Mouse (Mus musculus): ENCODE measurements around the gene Vps13d. TPM values are rescaled to one million over a fixed set of nuclear protein-coding genes. Genes with fewer than 3 reads are reported as not detected.

Vps13d gene
- total and polyA plus RNA-seq, 2 experiments from 2014 or later = 7.8 to 35.3 TPM

- ATAC-seq (no peak), DNase-seq (ENCODE audit: low spot score) (no peak)
- Histone ChIP-seq H3K27me3 (ENCODE audit: insufficient read depth, low read length) (no peaks in the 10 kb centered on the region), H3K27ac (no peak overlapping the region), H3K9me3 (ENCODE audit: low read length) (no peaks in the 10 kb centered on the region), H3K4me1 (ENCODE audit: insufficient read depth, low read length) (no peaks in the 10 kb centered on the region; the same call in 1 of the 2 replicates), H3K4me3 (ENCODE audit: low read length) (no peak overlapping the region), H3K36me3 (ENCODE audit: insufficient read depth, low read length) (peaks cover 6% of the 10 kb centered on the region; the same call in 1 of the 2 replicates), H3K9ac (replicated peaks; ENCODE audit: low read length) (no peak overlapping the region), H3K4me2 (ENCODE audit: low read depth, low read length) (no peak overlapping the region)
- 73% methylated on average over 2 of the region's 2 CpGs for WGBS
- TF ChIP-seq CTCF (IDR thresholded peaks at IDR 0.05; ENCODE audit: low read depth) = no peak
These were observed 214.7 kb downstream of the Vps13d start for GRCm38 (mm10) chr4:144980110-144980509.

DNA sequence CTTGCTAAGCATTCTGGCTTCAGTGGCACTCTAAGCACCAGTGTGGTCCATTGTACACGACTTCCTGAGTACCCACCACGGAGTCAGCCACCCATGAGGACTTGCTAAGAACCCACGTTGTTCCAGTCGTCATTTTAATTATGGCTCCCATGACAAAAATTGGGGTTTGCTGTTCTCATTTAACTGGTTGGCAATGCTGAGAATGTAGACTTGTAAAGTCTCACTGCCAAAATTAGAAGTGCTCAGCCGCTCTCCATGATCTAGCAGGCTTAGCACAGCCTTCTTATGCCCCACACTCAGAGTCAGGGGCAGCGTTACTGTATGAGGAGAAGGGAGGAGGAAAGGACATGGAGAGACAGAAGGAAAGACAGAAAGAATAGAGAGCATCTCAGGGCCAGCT is 216.8 kb downstream of the Vps13d start:
- no peak for ATAC-seq
- no peaks in the 10 kb centered on the region for H3K27me3 ChIP-seq (ENCODE audit: insufficient read depth, low read length)
- no peak overlapping the region for H3K27ac ChIP-seq
- WGBS = 72% methylated on average over 6 of the region's 6 CpGs
- H3K4me2 ChIP-seq (ENCODE audit: low read depth, low read length) = no peak overlapping the region
- no peak overlapping the region for H3K9ac ChIP-seq (replicated peaks; ENCODE audit: low read length)
- no peak for DNase-seq (ENCODE audit: low spot score)
- no peaks in the 10 kb centered on the region; the same call in 1 of the 2 replicates for H3K4me1 ChIP-seq (ENCODE audit: insufficient read depth, low read length)
- no peak overlapping the region for H3K4me3 ChIP-seq (ENCODE audit: low read length)
- TF ChIP-seq CTCF (IDR thresholded peaks at IDR 0.05; ENCODE audit: low read depth) = no peak
- peaks cover 6% of the 10 kb centered on the region; the same call in 1 of the 2 replicates for H3K36me3 ChIP-seq (ENCODE audit: insufficient read depth, low read length)
- H3K9me3 ChIP-seq (ENCODE audit: low read length) = no peaks in the 10 kb centered on the region

GRCm38 (mm10) chr4:144977057-144977456 is 217.7 kb downstream of the Vps13d start:
- H3K27ac ChIP-seq = no peak overlapping the region
- TF ChIP-seq CTCF (IDR thresholded peaks at IDR 0.05; ENCODE audit: low read depth) = no peak
- 61% methylated on average over 1 of the region's 1 CpGs for WGBS
- DNase-seq (ENCODE audit: low spot score) (no peak), ATAC-seq (no peak)
- H3K9ac ChIP-seq (replicated peaks; ENCODE audit: low read length) = no peak overlapping the region
- no peak overlapping the region for H3K4me2 ChIP-seq (ENCODE audit: low read depth, low read length)
- H3K36me3 ChIP-seq (ENCODE audit: insufficient read depth, low read length) = peaks cover 6% of the 10 kb centered on the region; the same call in 1 of the 2 replicates
- no peaks in the 10 kb centered on the region for H3K9me3 ChIP-seq (ENCODE audit: low read length)
- H3K4me3 ChIP-seq (ENCODE audit: low read length) = no peak overlapping the region
- no peaks in the 10 kb centered on the region for H3K27me3 ChIP-seq (ENCODE audit: insufficient read depth, low read length)
- no peaks in the 10 kb centered on the region; the same call in 1 of the 2 replicates for H3K4me1 ChIP-seq (ENCODE audit: insufficient read depth, low read length)

GRCm38 (mm10) chr4:144975505-144975904 is 219.3 kb downstream of the Vps13d start:
- Histone ChIP-seq H3K4me3 (ENCODE audit: low read length) (no peak overlapping the region), H3K36me3 (ENCODE audit: insufficient read depth, low read length) (peaks cover 6% of the 10 kb centered on the region; the same call in 1 of the 2 replicates), H3K27ac (no peak overlapping the region), H3K9me3 (ENCODE audit: low read length) (no peaks in the 10 kb centered on the region), H3K4me2 (ENCODE audit: low read depth, low read length) (no peak overlapping the region), H3K9ac (replicated peaks; ENCODE audit: low read length) (no peak overlapping the region), H3K27me3 (ENCODE audit: insufficient read depth, low read length) (no peaks in the 10 kb centered on the region), H3K4me1 (ENCODE audit: insufficient read depth, low read length) (no peaks in the 10 kb centered on the region)
- no peak for TF ChIP-seq CTCF (IDR thresholded peaks at IDR 0.05; ENCODE audit: low read depth)
- DNase-seq (ENCODE audit: low spot score) (no peak), ATAC-seq (no peak)
- 64% methylated on average over 2 of the region's 2 CpGs for WGBS

DNA sequence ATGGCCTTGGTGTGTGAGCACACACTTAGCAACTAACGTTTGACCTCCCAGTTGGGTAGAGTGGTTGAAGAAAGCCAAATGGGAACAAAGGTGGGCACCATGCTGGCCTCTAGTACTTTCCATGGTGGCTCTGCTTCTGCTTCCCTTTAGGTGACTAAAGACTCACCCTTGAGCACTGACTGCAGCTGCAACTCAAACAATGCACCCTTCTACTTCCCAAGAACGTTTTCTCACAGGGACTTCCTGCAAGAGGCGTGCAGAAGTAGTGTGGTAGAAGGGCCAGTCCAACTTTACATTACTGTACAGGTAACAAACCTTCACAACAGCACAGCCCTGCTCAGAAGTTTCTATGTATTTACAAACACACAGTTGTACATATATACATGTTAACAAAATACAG is 220.3 kb downstream of the Vps13d start:
- no peak overlapping the region for H3K9ac ChIP-seq (replicated peaks; ENCODE audit: low read length)
- 71% methylated on average over 3 of the region's 3 CpGs for WGBS
- ATAC-seq (no peak), DNase-seq (ENCODE audit: low spot score) (no peak)
- no peaks in the 10 kb centered on the region for H3K4me1 ChIP-seq (ENCODE audit: insufficient read depth, low read length)
- no peak for TF ChIP-seq CTCF (IDR thresholded peaks at IDR 0.05; ENCODE audit: low read depth)
- no peak overlapping the region for H3K4me2 ChIP-seq (ENCODE audit: low read depth, low read length)
- H3K4me3 ChIP-seq (ENCODE audit: low read length) = no peak overlapping the region
- H3K27ac ChIP-seq = no peak overlapping the region
- no peaks in the 10 kb centered on the region for H3K27me3 ChIP-seq (ENCODE audit: insufficient read depth, low read length)
- no peaks in the 10 kb centered on the region for H3K9me3 ChIP-seq (ENCODE audit: low read length)
- H3K36me3 ChIP-seq (ENCODE audit: insufficient read depth, low read length) = peaks cover 6% of the 10 kb centered on the region; the same call in 1 of the 2 replicates

GRCm38 (mm10) chr4:144972948-144973720 is 221.7 kb downstream of the Vps13d start:
- DNase-seq (ENCODE audit: low spot score) = peak; percentile 75

DNA sequence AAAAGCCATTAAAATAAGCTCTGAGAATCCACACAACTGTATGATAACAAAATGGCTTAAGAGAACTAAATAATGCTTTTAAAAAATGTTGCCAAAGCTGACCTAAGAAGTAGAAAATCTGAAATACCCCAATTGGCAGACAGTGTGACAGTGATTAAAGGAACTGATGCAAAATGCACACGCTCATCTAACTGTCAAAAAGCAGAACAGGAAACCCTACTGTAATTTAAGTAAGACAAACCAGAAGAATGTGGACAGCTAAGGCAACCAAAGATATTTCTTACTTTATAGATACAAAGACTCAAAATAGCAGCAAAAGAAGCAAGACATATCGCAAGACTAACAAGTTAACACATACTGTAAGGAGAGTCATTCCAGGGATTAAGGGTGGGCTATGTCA is 223.8 kb downstream of the Vps13d start:
- no peak for TF ChIP-seq CTCF (IDR thresholded peaks at IDR 0.05; ENCODE audit: low read depth)
- H3K4me2 ChIP-seq (ENCODE audit: low read depth, low read length) = no peak overlapping the region
- no peak overlapping the region for H3K4me3 ChIP-seq (ENCODE audit: low read length)
- no peak overlapping the region for H3K27ac ChIP-seq
- no peaks in the 10 kb centered on the region for H3K4me1 ChIP-seq (ENCODE audit: insufficient read depth, low read length)
- peaks cover 2% of the 10 kb centered on the region; the same call in 1 of the 2 replicates for H3K36me3 ChIP-seq (ENCODE audit: insufficient read depth, low read length)
- no peak for ATAC-seq
- no peaks in the 10 kb centered on the region for H3K27me3 ChIP-seq (ENCODE audit: insufficient read depth, low read length)
- 97% methylated on average over 2 of the region's 2 CpGs for WGBS
- no peak for DNase-seq (ENCODE audit: low spot score)
- no peaks in the 10 kb centered on the region for H3K9me3 ChIP-seq (ENCODE audit: low read length)
- no peak overlapping the region for H3K9ac ChIP-seq (replicated peaks; ENCODE audit: low read length)

More at GRCm38 (mm10) chr4:144972948-144973720, 221.7 kb downstream of the Vps13d start:
- H3K4me1 ChIP-seq (ENCODE audit: insufficient read depth, low read length) = no peaks in the 10 kb centered on the region
- H3K9ac ChIP-seq (replicated peaks; ENCODE audit: low read length) = no peak overlapping the region
- H3K4me3 ChIP-seq (ENCODE audit: low read length) = no peak overlapping the region
- ATAC-seq = peak; percentile 76
- TF ChIP-seq CTCF (IDR thresholded peaks at IDR 0.05; ENCODE audit: low read depth) = no peak
- no peaks in the 10 kb centered on the region for H3K9me3 ChIP-seq (ENCODE audit: low read length)
- H3K36me3 ChIP-seq (ENCODE audit: insufficient read depth, low read length) = peaks cover 6% of the 10 kb centered on the region; the same call in 1 of the 2 replicates
- no peak overlapping the region for H3K4me2 ChIP-seq (ENCODE audit: low read depth, low read length)
- H3K27ac ChIP-seq = no peak overlapping the region
- WGBS = 50% methylated on average over 6 of the region's 6 CpGs
- H3K27me3 ChIP-seq (ENCODE audit: insufficient read depth, low read length) = no peaks in the 10 kb centered on the region

All from hindbrain, postnatal 0 days (tissue).